Mouse (Mus musculus) embryo, embryonic 10.5 days (tissue): ENCODE data around the gene F12.

Source experiments
- DNase-seq: peaks from one replicate; pipeline ENCODE4 v3.0.0-alpha.2; 2015; ENCODE audit warnings: low spot score

F12 gene

GRCm38 (mm10) chr13:55426613-55427012 lies at the start of gene F12:
TSS of gene F12 (minus strand) at chr13:55426793.
- no peak for DNase-seq

DNA sequence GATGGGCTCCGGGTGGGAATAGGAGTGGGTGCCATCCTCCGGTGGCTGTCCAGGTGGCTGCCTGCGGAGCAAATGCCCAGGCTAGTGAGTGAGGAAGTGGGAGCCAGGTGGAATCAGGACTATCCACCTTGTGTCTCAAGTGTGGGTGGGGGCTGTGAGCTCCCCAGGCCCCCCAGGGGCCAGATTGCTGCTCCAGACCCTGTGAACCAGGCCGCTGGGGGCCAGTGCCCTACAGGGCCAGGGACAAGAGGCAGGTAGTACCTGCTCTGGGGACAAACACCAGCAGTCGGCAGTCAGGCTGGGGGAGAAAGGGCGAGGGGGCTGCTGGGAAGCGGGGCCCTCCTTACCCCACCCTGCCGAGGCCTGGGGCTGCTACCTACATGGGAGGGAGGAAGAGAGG lies 49.7 kb upstream of the F12 start:
- no peak for DNase-seq

- no peak for DNase-seq
These were observed 49.2 kb upstream of the F12 start for GRCm38 (mm10) chr13:55475750-55476149.

- peak; percentile 89 for DNase-seq
These were observed 48.1 kb upstream of the F12 start for GRCm38 (mm10) chr13:55474621-55475069.

- no peak for DNase-seq
These were observed 47.4 kb upstream of the F12 start for GRCm38 (mm10) chr13:55473961-55474360.

GRCm38 (mm10) chr13:55473076-55473831 lies 46.7 kb upstream of the F12 start:
- DNase-seq: peak; percentile 73

- DNase-seq: peak; percentile 68
These were observed 45.8 kb upstream of the F12 start for GRCm38 (mm10) chr13:55472132-55473022.

GRCm38 (mm10) chr13:55471819-55472131 lies 45.2 kb upstream of the F12 start:
- DNase-seq: no peak

DNA sequence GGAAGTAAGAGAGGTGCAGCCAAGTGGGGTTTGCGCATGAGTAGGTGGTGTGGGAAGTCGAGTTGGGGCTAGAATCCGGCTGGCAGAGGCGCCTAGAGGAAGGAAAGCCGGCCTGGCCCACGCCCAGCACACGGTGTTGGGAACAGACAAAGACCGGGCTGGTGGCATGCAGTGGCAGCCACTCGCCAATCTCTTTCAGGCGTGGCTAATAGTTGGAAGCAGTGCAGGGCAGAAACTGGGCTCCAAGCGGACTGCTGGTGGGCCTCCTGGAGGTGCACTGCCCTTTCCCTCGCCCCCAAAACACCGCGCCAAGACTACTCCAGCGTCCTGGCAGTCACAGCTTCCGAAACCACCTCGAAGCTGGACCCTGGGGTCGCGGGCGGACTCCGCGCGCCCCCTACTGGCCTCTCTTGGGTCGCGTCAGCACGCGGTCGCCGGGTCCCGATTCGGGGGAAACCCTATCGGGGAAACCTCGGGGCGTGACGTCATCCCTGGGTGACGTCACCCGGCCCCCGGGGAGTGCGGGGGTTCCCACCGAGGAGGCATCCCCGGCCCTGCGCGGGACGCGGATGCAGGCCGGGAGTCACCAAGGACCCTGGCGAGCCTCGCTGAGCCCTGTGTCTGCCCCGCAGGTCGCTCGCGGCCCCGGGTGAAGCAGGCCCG lies 44.7 kb upstream of the F12 start:
- peak; percentile 95 for DNase-seq

GRCm38 (mm10) chr13:55470372-55470771 lies 43.8 kb upstream of the F12 start:
- no peak for DNase-seq

DNA sequence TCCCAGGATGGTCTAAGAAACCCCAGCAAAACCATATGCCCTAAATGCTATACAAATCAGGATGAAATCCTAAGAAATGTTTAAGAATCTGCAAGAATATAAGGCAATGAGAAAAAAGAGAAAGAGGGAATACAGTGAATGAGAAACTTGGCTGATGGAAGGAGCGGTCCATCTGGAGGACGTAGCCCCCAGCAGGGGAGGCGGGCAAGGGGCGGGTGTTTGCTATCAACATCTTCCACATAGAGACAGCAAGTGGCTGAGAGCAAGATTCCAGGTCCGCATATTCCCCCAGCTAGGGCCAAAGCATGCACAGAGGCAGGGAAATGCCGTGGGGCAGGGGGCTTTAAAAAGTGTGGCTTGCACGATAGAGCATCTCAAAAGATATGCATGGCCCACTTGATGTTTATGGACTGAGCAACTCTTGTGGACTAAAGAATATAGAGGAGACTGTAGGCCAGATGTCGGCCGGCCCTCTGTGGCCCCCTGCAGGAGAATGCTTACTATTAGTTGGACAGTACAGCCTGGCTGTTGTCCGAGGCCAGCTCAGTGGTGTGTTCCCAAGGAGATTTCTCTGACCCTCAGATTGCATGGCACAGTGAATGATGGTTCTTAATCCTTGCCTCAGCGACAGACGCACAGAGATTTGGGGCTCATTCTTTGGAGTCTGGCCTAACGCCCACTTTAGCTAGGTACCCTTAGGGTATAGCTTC lies 42.4 kb upstream of the F12 start:
- DNase-seq: peak; percentile 71

GRCm38 (mm10) chr13:55465830-55466440 lies 39.3 kb upstream of the F12 start:
- DNase-seq: no peak

- peak; percentile 55 for DNase-seq
These were observed 38.6 kb upstream of the F12 start for GRCm38 (mm10) chr13:55465184-55465583.

- peak; percentile 82 for DNase-seq
These were observed 37.7 kb upstream of the F12 start, which contains the start of gene Prr7 for GRCm38 (mm10) chr13:55464027-55464884. TSS of gene Prr7 (plus strand) at chr13:55464267.

DNA sequence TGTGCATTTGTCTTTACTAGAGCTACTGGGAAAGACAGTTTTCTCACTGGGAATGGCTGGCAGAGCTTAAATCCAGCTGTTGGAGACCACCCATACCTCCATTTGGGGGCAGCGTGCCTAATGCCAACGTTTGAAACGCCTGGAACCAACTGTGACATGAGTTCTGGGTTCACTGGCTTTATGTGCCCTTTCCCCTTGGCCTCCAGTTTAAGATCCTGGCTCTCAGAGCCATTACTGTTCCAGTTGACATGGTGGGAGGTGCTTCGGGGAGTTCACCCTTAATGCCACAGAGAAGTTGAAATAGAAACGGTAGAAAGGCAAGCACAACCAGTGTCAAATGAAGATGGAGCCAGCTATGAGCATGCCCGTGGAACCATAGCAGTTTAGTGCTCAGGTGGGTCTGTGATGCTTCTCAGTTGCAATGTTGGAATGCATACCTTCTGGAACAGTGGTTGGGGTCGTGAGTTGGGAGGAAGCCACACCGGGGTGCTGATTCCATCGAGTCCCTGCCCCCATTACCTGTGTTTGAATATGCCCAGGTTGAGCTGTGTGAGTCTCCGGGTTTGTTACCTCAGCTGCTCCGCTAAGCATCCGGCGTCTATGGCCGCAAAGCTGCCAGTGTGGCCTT lies 36.9 kb upstream of the F12 start:
- no peak for DNase-seq

DNA sequence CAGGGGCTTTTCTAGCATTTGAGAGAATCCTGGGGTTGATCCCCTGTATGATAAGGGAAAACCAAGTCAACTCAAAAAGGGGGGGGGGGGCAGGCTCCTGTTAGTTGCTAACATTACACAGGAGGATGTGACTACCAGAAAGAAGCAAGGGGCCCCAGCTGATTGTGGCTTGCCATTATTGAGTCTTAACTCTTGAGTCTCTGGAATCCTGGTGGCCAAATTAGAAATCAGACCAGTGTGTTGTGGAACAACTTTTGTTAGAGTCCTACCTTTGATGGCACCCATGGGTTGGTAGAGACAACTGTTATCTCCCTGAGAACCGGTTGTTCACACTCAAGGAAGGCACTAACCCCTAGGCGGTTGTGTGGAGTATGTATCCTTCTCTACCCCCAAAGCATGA lies 36.4 kb upstream of the F12 start:
- no peak for DNase-seq

DNA sequence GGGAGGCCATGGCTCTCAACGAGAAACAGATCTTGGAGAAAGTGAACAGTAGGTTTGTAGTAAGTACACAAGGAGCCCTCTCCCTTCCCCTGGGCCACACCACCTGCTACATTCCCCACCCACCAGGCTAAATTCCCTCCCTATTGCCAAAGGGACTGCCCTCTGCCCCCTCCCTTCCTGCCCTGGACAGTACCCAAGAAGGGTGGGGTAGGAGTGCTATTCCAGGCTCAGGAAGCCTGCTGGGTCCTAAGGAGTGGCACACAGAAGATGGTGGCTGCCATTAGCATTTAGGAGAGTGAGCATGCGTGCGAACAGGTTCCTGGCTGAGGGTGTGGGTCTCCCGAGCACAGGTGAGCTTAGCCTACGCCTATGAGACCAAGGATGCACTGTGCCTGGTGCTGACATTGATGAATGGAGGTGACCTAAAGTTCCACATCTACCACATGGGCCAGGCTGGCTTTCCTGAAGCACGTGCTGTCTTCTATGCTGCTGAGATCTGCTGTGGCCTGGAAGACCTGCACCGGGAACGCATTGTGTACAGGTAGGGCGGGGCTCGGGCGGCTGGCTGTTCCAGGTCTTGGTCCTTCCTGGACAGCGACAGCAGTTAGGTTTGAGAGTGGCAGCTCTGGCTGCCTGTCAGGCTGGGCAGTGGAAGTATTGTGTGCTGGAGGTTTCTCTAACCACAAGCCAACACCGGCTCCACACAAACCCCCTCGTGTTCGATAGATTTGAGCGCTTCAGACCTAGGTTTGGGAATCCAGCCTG lies 25.4 kb upstream of the F12 start:
- DNase-seq: no peak

DNA sequence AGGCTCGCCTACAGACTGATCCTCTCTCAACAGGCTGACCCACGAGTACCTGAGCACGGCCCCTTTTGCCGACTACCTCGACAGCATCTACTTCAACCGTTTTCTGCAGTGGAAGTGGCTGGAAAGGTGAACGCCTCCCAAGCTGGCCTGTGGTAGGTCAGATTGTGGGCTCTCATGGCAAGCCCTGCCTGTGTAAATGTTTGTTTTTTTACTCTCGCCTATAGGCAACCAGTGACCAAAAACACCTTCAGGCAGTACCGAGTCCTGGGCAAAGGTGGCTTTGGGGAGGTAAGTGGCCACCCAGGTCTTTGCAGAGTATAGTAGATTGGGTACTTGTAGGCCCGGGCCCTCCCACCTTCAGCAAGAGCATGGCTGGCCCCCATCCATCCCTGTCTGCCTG lies 24.7 kb upstream of the F12 start:
- no peak for DNase-seq

GRCm38 (mm10) chr13:55450511-55450980 lies 24.0 kb upstream of the F12 start:
- DNase-seq: no peak
